Mouse (Mus musculus): ENCODE measurements around the gene Pum3.
"Not testable (repeated sequence)": the region's sequence is repeated elsewhere in the genome, so short reads cannot be mapped to it uniquely, and the experiment has no call there.

Gene Pum3

GRCm38 (mm10) chr19:27397797-27398196 is 31.8 kb downstream of the Pum3 start:
- H3K36me3 ChIP-seq (ENCODE audit: insufficient read depth, low read length) = peaks cover 92% of the 10 kb centered on the region
- peaks cover 18% of the 10 kb centered on the region for H3K4me1 ChIP-seq (replicated peaks; ENCODE audit: low read depth, low read length)
- H3K4me3 ChIP-seq (replicated peaks; ENCODE audit: low read length) = no peak overlapping the region
- TF ChIP-seq CTCF (conservative IDR thresholded peaks at IDR 0.05; ENCODE audit: low read length) (no peak), POU5F1 (IDR thresholded peaks at IDR 0.05; ENCODE audit: borderline replicate concordance, low read length) (no peak), NANOG (IDR thresholded peaks at IDR 0.05; ENCODE audit: borderline replicate concordance, low read length) (no peak)
- H3K27me3 ChIP-seq (ENCODE audit: insufficient read depth, low read length) = no peaks in the 10 kb centered on the region
- no peaks in the 10 kb centered on the region for H3K9me3 ChIP-seq (ENCODE audit: low read length)

GRCm38 (mm10) chr19:27397223-27397622 is 32.4 kb downstream of the Pum3 start:
- Histone ChIP-seq H3K36me3 (ENCODE audit: insufficient read depth, low read length) (peaks cover 98% of the 10 kb centered on the region), H3K9me3 (ENCODE audit: low read length) (no peaks in the 10 kb centered on the region), H3K4me1 (replicated peaks; ENCODE audit: low read depth, low read length) (peaks cover 18% of the 10 kb centered on the region), H3K4me3 (replicated peaks; ENCODE audit: low read length) (no peak overlapping the region), H3K27me3 (ENCODE audit: insufficient read depth, low read length) (no peaks in the 10 kb centered on the region)
- no peak for TF ChIP-seq NANOG (IDR thresholded peaks at IDR 0.05; ENCODE audit: borderline replicate concordance, low read length)

- Histone ChIP-seq H3K4me1 (replicated peaks; ENCODE audit: low read depth, low read length) (peaks cover 17% of the 10 kb centered on the region), H3K9me3 (ENCODE audit: low read length) (no peaks in the 10 kb centered on the region), H3K4me3 (replicated peaks; ENCODE audit: low read length) (no peak overlapping the region), H3K36me3 (ENCODE audit: insufficient read depth, low read length) (peaks cover 100% of the 10 kb centered on the region), H3K27me3 (ENCODE audit: insufficient read depth, low read length) (no peaks in the 10 kb centered on the region)
- TF ChIP-seq NANOG (IDR thresholded peaks at IDR 0.05; ENCODE audit: borderline replicate concordance, low read length) (no peak), CTCF (conservative IDR thresholded peaks at IDR 0.05; ENCODE audit: low read length) (no peak), POU5F1 (IDR thresholded peaks at IDR 0.05; ENCODE audit: borderline replicate concordance, low read length) (no peak)
These were observed 32.9 kb downstream of the Pum3 start for GRCm38 (mm10) chr19:27396719-27397118.

- Histone ChIP-seq H3K27me3 (ENCODE audit: insufficient read depth, low read length) (no peaks in the 10 kb centered on the region), H3K4me3 (replicated peaks; ENCODE audit: low read length) (no peak overlapping the region), H3K9me3 (ENCODE audit: low read length) (no peaks in the 10 kb centered on the region), H3K4me1 (replicated peaks; ENCODE audit: low read depth, low read length) (peaks cover 9% of the 10 kb centered on the region; the same call in 1 of the 2 replicates), H3K36me3 (ENCODE audit: insufficient read depth, low read length) (peaks cover 100% of the 10 kb centered on the region)
- no peak for TF ChIP-seq NANOG (IDR thresholded peaks at IDR 0.05; ENCODE audit: borderline replicate concordance, low read length)
- TF ChIP-seq POU5F1 (IDR thresholded peaks at IDR 0.05; ENCODE audit: borderline replicate concordance, low read length) = no peak
- no peak for TF ChIP-seq CTCF (conservative IDR thresholded peaks at IDR 0.05; ENCODE audit: low read length)
These were observed 33.7 kb downstream of the Pum3 start for GRCm38 (mm10) chr19:27395936-27396335.

GRCm38 (mm10) chr19:27395481-27395880 is 34.1 kb downstream of the Pum3 start:
- TF ChIP-seq NANOG (IDR thresholded peaks at IDR 0.05; ENCODE audit: borderline replicate concordance, low read length) = no peak
- TF ChIP-seq CTCF (conservative IDR thresholded peaks at IDR 0.05; ENCODE audit: low read length) = peak; percentile 28
- TF ChIP-seq POU5F1 (IDR thresholded peaks at IDR 0.05; ENCODE audit: borderline replicate concordance, low read length) = no peak
- H3K9me3 ChIP-seq (ENCODE audit: low read length) = no peaks in the 10 kb centered on the region
- H3K4me3 ChIP-seq (replicated peaks; ENCODE audit: low read length) = no peak overlapping the region
- H3K27me3 ChIP-seq (ENCODE audit: insufficient read depth, low read length) = no peaks in the 10 kb centered on the region
- peaks cover 5% of the 10 kb centered on the region; the same call in 1 of the 2 replicates for H3K4me1 ChIP-seq (replicated peaks; ENCODE audit: low read depth, low read length)
- peaks cover 100% of the 10 kb centered on the region for H3K36me3 ChIP-seq (ENCODE audit: insufficient read depth, low read length)

- Histone ChIP-seq H3K9me3 (ENCODE audit: low read length) (no peaks in the 10 kb centered on the region), H3K4me3 (replicated peaks; ENCODE audit: low read length) (no peak overlapping the region), H3K4me1 (replicated peaks; ENCODE audit: low read depth, low read length) (no peaks in the 10 kb centered on the region; the same call in 1 of the 2 replicates), H3K27me3 (ENCODE audit: insufficient read depth, low read length) (no peaks in the 10 kb centered on the region), H3K36me3 (ENCODE audit: insufficient read depth, low read length) (peaks cover 100% of the 10 kb centered on the region)
- TF ChIP-seq NANOG (IDR thresholded peaks at IDR 0.05; ENCODE audit: borderline replicate concordance, low read length) = no peak
- TF ChIP-seq CTCF (conservative IDR thresholded peaks at IDR 0.05; ENCODE audit: low read length) = no peak
- no peak for TF ChIP-seq POU5F1 (IDR thresholded peaks at IDR 0.05; ENCODE audit: borderline replicate concordance, low read length)
These were observed 35.2 kb downstream of the Pum3 start for GRCm38 (mm10) chr19:27394341-27394990.

GRCm38 (mm10) chr19:27392431-27392830 is 37.2 kb downstream of the Pum3 start:
- Histone ChIP-seq H3K4me1 (replicated peaks; ENCODE audit: low read depth, low read length) (peaks cover 6% of the 10 kb centered on the region), H3K4me3 (replicated peaks; ENCODE audit: low read length) (no peak overlapping the region), H3K36me3 (ENCODE audit: insufficient read depth, low read length) (peaks cover 100% of the 10 kb centered on the region), H3K9me3 (ENCODE audit: low read length) (no peaks in the 10 kb centered on the region), H3K27me3 (ENCODE audit: insufficient read depth, low read length) (no peaks in the 10 kb centered on the region)
- TF ChIP-seq NANOG (IDR thresholded peaks at IDR 0.05; ENCODE audit: borderline replicate concordance, low read length) (no peak), CTCF (conservative IDR thresholded peaks at IDR 0.05; ENCODE audit: low read length) (no peak), POU5F1 (IDR thresholded peaks at IDR 0.05; ENCODE audit: borderline replicate concordance, low read length) (no peak)

GRCm38 (mm10) chr19:27391344-27391743 is 38.3 kb downstream of the Pum3 start:
- Histone ChIP-seq H3K27me3 (ENCODE audit: insufficient read depth, low read length) (no peaks in the 10 kb centered on the region), H3K9me3 (ENCODE audit: low read length) (no peaks in the 10 kb centered on the region), H3K4me3 (replicated peaks; ENCODE audit: low read length) (no peak overlapping the region), H3K36me3 (ENCODE audit: insufficient read depth, low read length) (peaks cover 100% of the 10 kb centered on the region), H3K4me1 (replicated peaks; ENCODE audit: low read depth, low read length) (peaks cover 11% of the 10 kb centered on the region)
- TF ChIP-seq NANOG (IDR thresholded peaks at IDR 0.05; ENCODE audit: borderline replicate concordance, low read length) (no peak), CTCF (conservative IDR thresholded peaks at IDR 0.05; ENCODE audit: low read length) (no peak), POU5F1 (IDR thresholded peaks at IDR 0.05; ENCODE audit: borderline replicate concordance, low read length) (no peak)

GRCm38 (mm10) chr19:27389566-27389965 is 40.1 kb downstream of the Pum3 start:
- Histone ChIP-seq H3K36me3 (ENCODE audit: insufficient read depth, low read length) (peaks cover 100% of the 10 kb centered on the region), H3K4me1 (replicated peaks; ENCODE audit: low read depth, low read length) (peaks cover 14% of the 10 kb centered on the region)
- not testable (repeated sequence) for H3K27me3 ChIP-seq (ENCODE audit: insufficient read depth, low read length); H3K9me3 ChIP-seq (ENCODE audit: low read length); H3K4me3 ChIP-seq (replicated peaks; ENCODE audit: low read length)

Measured in E14TG2a.4 (cell line).